Mouse (Mus musculus) C2C12 (cell line): ENCODE results near the gene Cnot6.
A peak's percentile ranks its signal among the peaks of the same experiment; 100 is the strongest.

ENCODE experiments used
- CEBPB ChIP-seq: IDR thresholded peaks from one replicate; pipeline ENCODE4 v1.6.1; 2011; ENCODE audit warnings: low read depth, mild to moderate bottlenecking, control low read depth, moderate library complexity
- CTCF ChIP-seq: IDR thresholded peaks from one replicate; pipeline ENCODE4 v1.5.1; 2011; ENCODE audit not compliant: control insufficient read depth, insufficient read depth, insufficient read length
- FOSL1 ChIP-seq: IDR thresholded peaks from one replicate; pipeline ENCODE4 v1.8.0; 2011; ENCODE audit warnings: mild to moderate bottlenecking, low read length; ENCODE audit not compliant: poor library complexity, insufficient read depth, severe bottlenecking
- MAX ChIP-seq: IDR thresholded peaks from one replicate; pipeline ENCODE4 v1.6.1; 2011; ENCODE audit warnings: mild to moderate bottlenecking, control low read depth
- USF1 ChIP-seq: IDR thresholded peaks from one replicate; pipeline ENCODE4 v1.6.1; 2011; ENCODE audit warnings: low read depth, mild to moderate bottlenecking, control low read depth, moderate library complexity

DNA sequence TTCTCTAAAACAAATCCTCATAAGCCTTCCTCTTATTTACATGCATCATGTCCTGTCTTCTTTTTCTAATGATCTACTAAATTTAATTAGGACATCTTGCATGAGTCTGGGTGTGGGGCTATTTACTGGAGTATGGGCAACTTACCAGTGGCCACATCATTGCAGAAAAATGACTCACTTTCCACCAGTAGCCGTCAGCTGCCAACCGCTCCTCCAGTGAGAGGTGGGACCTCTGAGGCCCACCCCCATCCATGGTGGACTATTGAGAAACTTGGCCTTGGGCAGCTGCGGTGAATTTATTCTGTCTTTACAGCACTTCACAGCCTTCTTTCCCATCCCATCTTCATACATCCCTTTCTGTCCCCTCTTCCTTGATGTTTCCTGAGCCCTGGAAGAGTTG lies 45.6 kb upstream of the Cnot6 start:
- no peak for TF ChIP-seq CTCF
- TF ChIP-seq MAX = no peak
- TF ChIP-seq USF1 = no peak
- TF ChIP-seq CEBPB = peak; percentile 19
- no peak for TF ChIP-seq FOSL1
